Mouse (Mus musculus) common myeloid progenitor, adult 5-6 weeks (primary cell): Measurements from ENCODE around the gene Gm20518. TPM values are rescaled to one million over a fixed set of nuclear protein-coding genes. Genes with fewer than 3 reads are reported as not detected.

Source experiments
- ATAC-seq: replicated peaks from 2 replicates; pipeline ENCODE4 v1.8.0; 2016; ENCODE audit warnings: low read depth, mild to moderate bottlenecking, moderate TSS enrichment, inconsistent platforms; ENCODE audit not compliant: poor library complexity, severe bottlenecking
- total RNA-seq: library from RNA; stranded (forward); fragments of 200-1000, 187-1606 nt; gene quantifications from 2 replicates; pipeline ENCODE4 v1.2.3, GENCODE M21; 2017

Gm20518 gene
- total RNA-seq, 1 experiment from 2014 or later = 1.1 TPM

GRCm38 (mm10) chr16:17794047-17794446, 97.4 kb downstream of the Gm20518 start:
- no peak for ATAC-seq

GRCm38 (mm10) chr16:17792728-17793127, 98.7 kb downstream of the Gm20518 start:
- no peak for ATAC-seq

GRCm38 (mm10) chr16:17785337-17785736, 106.1 kb downstream of the Gm20518 start:
- ATAC-seq = 0 out of 2 replicates have a peak, but pooled peaks have one; percentile 36

Other genes starting within 250 kb of the Gm20518 start
- gene Ccdc74a, start 245.2 kb downstream of the Gm20518 start, total RNA-seq = 2.2 and 4.4 TPM in 2 replicates
- gene Med15, start 158.8 kb downstream of the Gm20518 start, total RNA-seq = 21.4 and 30.8 TPM in 2 replicates
- gene Klhl22, start 132.1 kb downstream of the Gm20518 start, total RNA-seq = 27.0 and 33.2 TPM in 2 replicates
- not detected in 2 replicates for gene Scarf2, start 94.4 kb downstream of the Gm20518 start, total RNA-seq
- not detected in 2 replicates for gene B830017H08Rik, start 58.5 kb downstream of the Gm20518 start, total RNA-seq
- gene Car15, start 53.3 kb downstream of the Gm20518 start, total RNA-seq = 5.4 TPM in 1 of 2 replicates, not detected in the other
- gene Tssk1, start 2.6 kb upstream of the Gm20518 start, total RNA-seq = not detected in 2 replicates
- gene Dgcr2, start 6.9 kb upstream of the Gm20518 start, total RNA-seq = 29.4 and 43.8 TPM in 2 replicates
- gene Tssk2, start 7.0 kb upstream of the Gm20518 start, total RNA-seq = not detected in 2 replicates
- 14.4 and 37.0 TPM in 2 replicates for gene Ess2, start 19.7 kb upstream of the Gm20518 start, total RNA-seq
- gene Gsc2, start 23.4 kb upstream of the Gm20518 start, total RNA-seq = not detected in 2 replicates
- gene Slc25a1, start 36.5 kb upstream of the Gm20518 start, total RNA-seq = 58.6 and 63.7 TPM in 2 replicates
- not detected in 2 replicates for gene Vpreb2, start 88.8 kb upstream of the Gm20518 start, total RNA-seq
- 17.8 and 20.9 TPM in 2 replicates for gene Dgcr6, start 161.2 kb upstream of the Gm20518 start, total RNA-seq
- gene Prodh, start 198.5 kb upstream of the Gm20518 start, total RNA-seq = 48.6 and 59.7 TPM in 2 replicates
- 1.3 and 2.6 TPM in 2 replicates for gene Rtn4r, start 236.0 kb upstream of the Gm20518 start, total RNA-seq